Mouse (Mus musculus) stomach, postnatal 0 days (tissue): ENCODE measurements around the gene Sephs1. TPM values are rescaled to one million over a fixed set of nuclear protein-coding genes. Genes with fewer than 3 reads are reported as not detected.

ENCODE experiments used
- ATAC-seq: fragments of 200-750 bp; cut with Nextera tagmentation; 2 replicates; pipeline ENCODE4 v1.8.0; 2017; ENCODE audit not compliant: low FRiP score, low TSS enrichment
- DNase-seq: peaks from one replicate; pipeline ENCODE4 v3.0.0-alpha.2; 2016; ENCODE audit warnings: low spot score
- H3K27ac ChIP-seq: fragments of 300-500 bp; sonication (generic); replicated peaks from 2 replicates; pipeline ENCODE4 v1.5.1; 2014; ENCODE audit warnings: mild to moderate bottlenecking, control low read depth
- H3K27me3 ChIP-seq: fragments of 300-500 bp; sonication (generic); 2 replicates; pipeline ENCODE4 v1.6.1; 2014; ENCODE audit warnings: low read length; ENCODE audit not compliant: control insufficient read depth, insufficient read depth
- H3K36me3 ChIP-seq: fragments of 300-500 bp; sonication (generic); 2 replicates; pipeline ENCODE4 v1.6.1; 2014; ENCODE audit warnings: low read length, mixed read lengths; ENCODE audit not compliant: control insufficient read depth, insufficient read depth
- H3K4me1 ChIP-seq: fragments of 300-500 bp; sonication (generic); replicated peaks from 2 replicates; pipeline ENCODE4 v1.6.1; 2014; ENCODE audit warnings: antibody characterized with exemption; ENCODE audit not compliant: control insufficient read depth, insufficient read depth
- H3K4me2 ChIP-seq: fragments of 300-500 bp; sonication (generic); replicated peaks from 2 replicates; pipeline ENCODE4 v1.6.1; 2014; ENCODE audit warnings: low read depth, mild to moderate bottlenecking, control low read depth, moderate library complexity
- H3K4me3 ChIP-seq: fragments of 300-500 bp; sonication (generic); 2 replicates; pipeline ENCODE4 v1.5.1; 2014; ENCODE audit warnings: low read depth, low read length, control low read depth
- H3K9ac ChIP-seq: fragments of 300-500 bp; sonication (generic); 2 replicates; pipeline ENCODE4 v1.6.1; 2014; ENCODE audit warnings: mild to moderate bottlenecking, low read length, control low read depth, mixed read lengths
- H3K9me3 ChIP-seq: fragments of 300-500 bp; sonication (generic); 2 replicates; pipeline ENCODE4 v1.6.1; 2016; ENCODE audit warnings: low read length; ENCODE audit not compliant: control insufficient read depth
- CTCF ChIP-seq: IDR thresholded peaks from 2 replicates; pipeline ENCODE4 v1.5.1; 2016; ENCODE audit warnings: antibody characterized with exemption, low read depth, mild to moderate bottlenecking, moderate library complexity
- EP300 ChIP-seq: optimal IDR thresholded peaks from 2 replicates; pipeline ENCODE3; 2016; ENCODE audit warnings: antibody characterized with exemption
- WGBS: fragments of 180-500 bp; shearing (Covaris S2); extraction: QIAGEN DNeasy Blood & Tissue Kit; methylation state at CpG from one replicate; pipeline ENCODE4 v1.1.7; 2014; 5-methylcytosine and 5-hydroxymethylcytosine counted together
- polyA plus RNA-seq: library from polyadenylated mRNA; unstranded; fragments of >200 nt; fragmentation: Nextera tagmentation; extraction: Ambion mirVana; gene quantifications from 2 replicates; pipeline ENCODE4 v1.2.1, GENCODE M21; 2015

Gene Sephs1
- polyA plus RNA-seq, 1 experiment from 2014 or later, result 25.7 TPM

DNA sequence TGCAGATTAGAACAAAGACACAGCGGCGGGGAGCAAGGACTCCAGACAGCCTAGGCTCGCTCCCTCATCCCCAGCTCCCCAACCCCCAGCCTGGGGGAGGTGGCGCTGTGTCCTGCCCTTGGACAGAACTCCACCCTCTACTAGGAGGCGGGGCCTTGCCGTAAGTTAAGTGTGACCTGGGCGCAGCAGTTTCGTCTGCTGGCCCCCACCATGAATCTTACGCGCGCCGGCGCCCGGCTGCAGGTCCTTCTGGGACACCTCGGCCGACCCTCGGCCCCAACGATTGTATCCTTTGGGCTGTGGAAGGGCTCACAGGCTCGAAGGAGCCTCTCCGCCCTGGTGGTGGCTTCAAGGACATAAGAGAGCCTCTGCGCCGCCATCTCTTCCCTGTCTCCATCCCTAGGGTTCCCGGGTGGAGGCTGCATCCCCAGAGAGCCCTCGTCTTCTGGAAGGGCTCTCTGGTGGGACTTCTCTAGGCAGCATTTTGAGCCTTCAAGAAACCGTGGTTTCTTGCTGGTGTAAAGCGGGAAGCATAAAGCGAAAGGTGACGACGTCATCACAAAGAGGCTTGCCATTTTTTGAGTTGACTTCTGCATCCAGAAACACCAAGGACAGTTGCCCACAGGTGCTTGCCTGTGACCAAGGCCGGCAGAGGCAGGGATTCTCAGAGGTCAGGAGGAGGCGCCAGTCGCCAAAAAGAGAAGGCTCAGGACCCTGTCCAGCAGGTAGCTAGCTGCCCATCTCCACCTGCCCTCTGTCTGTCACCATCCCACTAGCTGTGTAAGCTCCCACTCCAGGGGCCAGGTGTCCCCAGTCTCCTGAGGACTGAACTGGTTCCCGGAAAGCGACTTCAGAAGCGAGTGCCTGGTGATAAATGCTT, 37.7 kb downstream of the Sephs1 start, which contains the start of gene Phyh:
TSS of gene Phyh (plus strand) at position 160 of the 880 bp plus-strand sequence.
- Histone ChIP-seq H3K4me2 (peak within 1 kb of the TSS; percentile 84), H3K9ac (peak within 1 kb of the TSS; percentile 82), H3K36me3 (no peaks in the 10 kb centered on the region), H3K4me1 (no peaks in the 10 kb centered on the region), H3K9me3 (no peaks in the 10 kb centered on the region), H3K27ac (peak within 1 kb of the TSS; percentile 91), H3K4me3 (peak within 1 kb of the TSS; percentile 66), H3K27me3 (no peaks in the 10 kb centered on the region)
- 5% methylated on average over 35 of the region's 35 CpGs for WGBS
- DNase-seq, result peak; percentile 91
- ATAC-seq, result peak; percentile 90
- TF ChIP-seq CTCF, result peak; percentile 66
- no peak for TF ChIP-seq EP300

- TF ChIP-seq EP300 (no peak), CTCF (no peak)
- Histone ChIP-seq H3K4me3 (no peak overlapping the region), H3K4me2 (no peak overlapping the region), H3K4me1 (no peaks in the 10 kb centered on the region), H3K27me3 (no peaks in the 10 kb centered on the region), H3K27ac (no peak overlapping the region), H3K9ac (no peak overlapping the region), H3K36me3 (no peaks in the 10 kb centered on the region), H3K9me3 (no peaks in the 10 kb centered on the region)
- no peak for DNase-seq
- ATAC-seq, result no peak
- WGBS, result 76% methylated on average over 5 of the region's 5 CpGs
Observed at GRCm38 (mm10) chr2:4921019-4921418, 39.7 kb downstream of the Sephs1 start.

GRCm38 (mm10) chr2:4922476-4923164, 41.3 kb downstream of the Sephs1 start:
- Histone ChIP-seq H3K27ac (peak overlapping the region; percentile 74; the same call in 1 of the 2 replicates), H3K27me3 (no peaks in the 10 kb centered on the region), H3K9me3 (no peaks in the 10 kb centered on the region), H3K4me2 (no peak overlapping the region), H3K4me1 (no peaks in the 10 kb centered on the region), H3K4me3 (no peak overlapping the region), H3K9ac (no peak overlapping the region), H3K36me3 (no peaks in the 10 kb centered on the region)
- ATAC-seq (peak; percentile 88), DNase-seq (peak; percentile 74)
- TF ChIP-seq EP300, result no peak
- no peak for TF ChIP-seq CTCF
- 39% methylated on average over 7 of the region's 7 CpGs for WGBS

DNA sequence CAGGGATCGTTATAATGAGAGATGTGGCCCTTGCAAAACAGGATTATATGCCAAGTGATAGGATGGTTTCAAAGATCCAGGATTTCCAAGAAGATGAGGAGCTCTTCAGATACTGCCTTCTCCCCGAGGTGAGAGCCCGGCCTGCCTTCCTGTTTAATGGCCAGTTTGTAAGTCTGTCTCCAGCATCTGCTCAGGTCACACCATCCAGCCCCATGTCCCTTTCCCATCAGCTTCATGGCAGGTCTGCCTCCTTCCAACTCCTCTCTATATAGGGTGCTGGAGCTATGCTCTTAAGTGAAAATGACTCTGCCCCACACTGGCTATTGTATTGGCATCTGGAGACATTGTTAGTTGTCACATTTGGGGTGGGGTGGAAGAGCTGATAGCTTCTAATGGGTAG, 46.0 kb downstream of the Sephs1 start:
- ATAC-seq, result no peak
- no peaks in the 10 kb centered on the region for H3K27me3 ChIP-seq
- H3K27ac ChIP-seq, result no peak overlapping the region
- H3K4me1 ChIP-seq, result no peaks in the 10 kb centered on the region
- TF ChIP-seq EP300 (no peak), CTCF (no peak)
- no peak overlapping the region for H3K9ac ChIP-seq
- 87% methylated on average over 3 of the region's 3 CpGs for WGBS
- peaks cover 9% of the 10 kb centered on the region; the same call in 1 of the 2 replicates for H3K36me3 ChIP-seq
- H3K4me2 ChIP-seq, result no peak overlapping the region
- DNase-seq, result no peak
- H3K4me3 ChIP-seq, result no peak overlapping the region
- H3K9me3 ChIP-seq, result no peaks in the 10 kb centered on the region

- no peak overlapping the region for H3K4me2 ChIP-seq
- H3K27ac ChIP-seq, result no peak overlapping the region
- no peak for ATAC-seq
- no peaks in the 10 kb centered on the region for H3K27me3 ChIP-seq
- no peaks in the 10 kb centered on the region for H3K4me1 ChIP-seq
- 75% methylated on average over 2 of the region's 2 CpGs for WGBS
- TF ChIP-seq CTCF (no peak), EP300 (no peak)
- H3K9me3 ChIP-seq, result no peaks in the 10 kb centered on the region
- peaks cover 9% of the 10 kb centered on the region; the same call in 1 of the 2 replicates for H3K36me3 ChIP-seq
- no peak overlapping the region for H3K9ac ChIP-seq
- H3K4me3 ChIP-seq, result no peak overlapping the region
- no peak for DNase-seq
Observed at GRCm38 (mm10) chr2:4929230-4929629, 47.9 kb downstream of the Sephs1 start.

GRCm38 (mm10) chr2:4934516-4934915, 53.2 kb downstream of the Sephs1 start:
- H3K4me2 ChIP-seq, result no peak overlapping the region
- no peaks in the 10 kb centered on the region for H3K27me3 ChIP-seq
- H3K9me3 ChIP-seq, result no peaks in the 10 kb centered on the region
- 90% methylated on average over 9 of the region's 9 CpGs for WGBS
- H3K36me3 ChIP-seq, result peaks cover 7% of the 10 kb centered on the region; the same call in 1 of the 2 replicates
- no peak for TF ChIP-seq EP300
- TF ChIP-seq CTCF, result no peak
- H3K4me1 ChIP-seq, result no peaks in the 10 kb centered on the region
- DNase-seq (no peak), ATAC-seq (no peak)
- no peak overlapping the region for H3K4me3 ChIP-seq
- H3K9ac ChIP-seq, result no peak overlapping the region
- no peak overlapping the region for H3K27ac ChIP-seq
